Mouse (Mus musculus) midbrain, embryonic 10.5 days (tissue): Measurements from ENCODE around the gene Agap1. TPM values are rescaled to one million over a fixed set of nuclear protein-coding genes. Genes with fewer than 3 reads are reported as not detected.

ENCODE experiments used
- DNase-seq: peaks from one replicate; pipeline ENCODE4 v3.0.0-alpha.2; 2017; ENCODE audit warnings: low spot score
- H3K27ac ChIP-seq: fragments of 300-500 bp; sonication (generic); replicated peaks from 2 replicates; pipeline ENCODE4 v1.5.1; 2016; ENCODE audit warnings: mild to moderate bottlenecking
- H3K27me3 ChIP-seq: fragments of 300-500 bp; sonication (generic); 2 replicates; pipeline ENCODE4 v1.6.1; 2016; ENCODE audit warnings: low read depth, mild to moderate bottlenecking; ENCODE audit not compliant: poor library complexity, severe bottlenecking
- H3K36me3 ChIP-seq: fragments of 300-500 bp; sonication (generic); 2 replicates; pipeline ENCODE4 v1.6.1; 2016; ENCODE audit warnings: mild to moderate bottlenecking, moderate library complexity
- H3K4me1 ChIP-seq: fragments of 300-500 bp; sonication (generic); 2 replicates; pipeline ENCODE4 v1.6.1; 2016
- H3K4me3 ChIP-seq: fragments of 300-500 bp; sonication (generic); 2 replicates; pipeline ENCODE4 v1.5.1; 2016; ENCODE audit warnings: mild to moderate bottlenecking, moderate library complexity
- H3K9me3 ChIP-seq: fragments of 300-500 bp; sonication (generic); replicated peaks from 2 replicates; pipeline ENCODE4 v1.6.1; 2016; ENCODE audit warnings: mild to moderate bottlenecking
- WGBS: fragments of 180-500 bp; shearing (Covaris S2); methylation state at CpG from one replicate; pipeline ENCODE4 v1.1.7; 2016; 5-methylcytosine and 5-hydroxymethylcytosine counted together
- polyA plus RNA-seq: library from polyadenylated mRNA; unstranded; fragments of >200 nt; fragmentation: Nextera tagmentation; extraction: Ambion mirVana; gene quantifications from 2 replicates; pipeline ENCODE4 v1.2.1, GENCODE M21; 2016

The Agap1 gene
- polyA plus RNA-seq, 1 experiment from 2014 or later: 16.6 TPM

DNA sequence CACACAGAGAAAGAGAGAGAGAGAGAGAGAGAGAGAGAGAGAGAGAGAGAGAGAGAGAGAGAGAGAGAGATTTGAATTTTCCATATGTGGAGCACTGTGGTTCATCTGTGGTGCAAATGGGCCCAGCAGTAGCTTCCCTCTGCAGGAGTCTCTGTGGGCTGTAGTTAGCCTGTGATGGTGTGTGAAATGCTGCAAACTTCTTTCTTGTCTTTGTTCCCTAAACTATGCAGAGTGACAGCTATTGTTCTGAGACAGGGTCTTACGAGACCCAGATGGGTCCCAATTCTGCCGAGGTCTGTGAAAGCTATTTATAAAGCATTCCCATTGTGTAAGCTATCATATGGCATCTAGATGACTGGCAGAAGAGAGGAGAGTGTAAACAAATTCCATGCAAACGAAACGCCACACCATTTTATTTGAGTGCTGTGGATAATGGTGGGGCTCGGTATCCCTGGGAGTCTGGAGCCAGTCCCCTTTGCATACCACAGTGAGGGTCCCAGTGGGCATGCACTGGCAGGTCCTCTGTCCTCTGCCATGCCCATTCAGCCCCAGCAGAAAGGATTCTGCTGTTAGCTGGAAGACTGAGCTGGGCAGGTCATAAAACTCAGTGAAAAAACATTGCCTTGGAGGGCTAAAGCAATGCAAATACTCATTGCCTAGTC lies 13.2 kb upstream of the Agap1 start:
- no peak for DNase-seq

DNA sequence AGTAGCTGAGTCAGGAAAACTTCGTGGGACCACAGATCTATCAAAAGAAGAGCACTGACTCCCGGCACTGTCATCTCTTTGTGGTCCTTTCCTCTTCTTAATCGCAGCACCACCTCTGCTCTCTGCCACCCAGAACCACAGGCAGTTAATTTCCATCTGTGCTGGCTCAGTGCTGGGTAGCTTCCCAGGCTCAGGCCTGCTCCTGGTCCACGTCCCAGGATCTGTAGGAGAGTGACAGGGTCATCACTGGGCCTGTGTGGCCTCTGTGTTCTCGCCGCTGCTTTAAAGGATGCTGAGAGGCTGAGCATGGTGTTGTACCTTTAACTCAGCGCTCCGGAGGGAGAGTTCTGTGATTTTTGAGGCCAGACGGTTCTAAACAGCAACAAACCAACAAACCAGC lies 11.1 kb upstream of the Agap1 start:
- no peaks in the 10 kb centered on the region for H3K36me3 ChIP-seq
- 72% methylated on average over 9 of the region's 9 CpGs for WGBS
- peaks cover 22% of the 10 kb centered on the region for H3K4me1 ChIP-seq
- no peaks in the 10 kb centered on the region for H3K9me3 ChIP-seq
- 0 out of 2 replicates have a peak overlapping the region, but pooled peaks have one; percentile 42 for H3K27ac ChIP-seq
- 0 out of 2 replicates have a peak, but pooled peaks cover 7% of the 10 kb centered on the region for H3K27me3 ChIP-seq
- H3K4me3 ChIP-seq: no peak overlapping the region
- DNase-seq: no peak

More for the DNA sequence above, 13.2 kb upstream of the Agap1 start:
- Histone ChIP-seq H3K4me1 (peaks cover 25% of the 10 kb centered on the region), H3K27ac (peak overlapping the region; percentile 52; the same call in 1 of the 2 replicates), H3K4me3 (no peak overlapping the region), H3K27me3 (0 out of 2 replicates have a peak, but pooled peaks cover 7% of the 10 kb centered on the region), H3K9me3 (no peaks in the 10 kb centered on the region), H3K36me3 (no peaks in the 10 kb centered on the region)
- 42% methylated on average over 5 of the region's 5 CpGs for WGBS

DNA sequence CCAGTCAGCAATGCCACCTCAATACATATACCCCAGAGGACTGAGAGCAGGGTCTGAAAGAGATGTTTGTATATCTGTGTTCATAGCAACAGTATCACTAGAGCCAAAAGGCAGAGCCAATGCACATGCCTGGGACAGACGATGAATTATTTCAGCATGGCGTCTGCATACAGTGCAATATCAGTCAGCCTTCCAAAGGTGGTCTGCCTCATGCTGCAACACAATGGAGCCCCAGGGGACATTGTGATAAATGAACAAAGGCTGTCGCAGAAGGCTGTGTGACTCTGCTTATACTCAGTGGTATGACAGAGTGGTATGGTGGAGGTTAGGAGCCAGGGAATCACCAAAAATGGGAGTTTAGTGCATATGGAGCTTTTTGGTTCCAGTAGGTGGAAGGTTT lies 10.6 kb upstream of the Agap1 start:
- DNase-seq: no peak
- H3K27ac ChIP-seq: 0 out of 2 replicates have a peak overlapping the region, but pooled peaks have one; percentile 42
- 0 out of 2 replicates have a peak, but pooled peaks cover 7% of the 10 kb centered on the region for H3K27me3 ChIP-seq
- no peaks in the 10 kb centered on the region for H3K36me3 ChIP-seq
- no peaks in the 10 kb centered on the region for H3K9me3 ChIP-seq
- H3K4me1 ChIP-seq: peaks cover 22% of the 10 kb centered on the region
- no peak overlapping the region for H3K4me3 ChIP-seq
- WGBS: 81% methylated on average over 3 of the region's 3 CpGs

DNA sequence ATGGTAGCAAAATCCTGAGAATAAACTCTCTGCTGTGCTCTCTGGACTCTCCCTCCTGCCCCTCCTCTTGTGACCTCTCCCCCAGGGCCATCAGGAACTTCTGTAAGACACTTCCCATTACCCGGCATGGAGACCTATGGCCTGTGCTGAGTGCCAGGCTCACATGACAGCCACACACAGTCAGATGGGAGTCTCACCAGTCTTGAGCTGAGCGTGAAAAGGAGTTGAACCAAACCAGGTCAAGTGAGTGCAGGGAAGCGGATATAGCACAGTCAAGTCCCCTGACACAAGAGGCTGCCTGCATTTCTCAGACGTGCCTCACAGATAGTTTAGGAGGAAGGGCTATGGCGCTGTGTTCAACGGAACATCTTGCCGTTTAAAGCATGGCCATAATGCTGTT lies 4.5 kb upstream of the Agap1 start:
- no peaks in the 10 kb centered on the region for H3K9me3 ChIP-seq
- no peak for DNase-seq
- 88% methylated on average over 7 of the region's 7 CpGs for WGBS

DNA sequence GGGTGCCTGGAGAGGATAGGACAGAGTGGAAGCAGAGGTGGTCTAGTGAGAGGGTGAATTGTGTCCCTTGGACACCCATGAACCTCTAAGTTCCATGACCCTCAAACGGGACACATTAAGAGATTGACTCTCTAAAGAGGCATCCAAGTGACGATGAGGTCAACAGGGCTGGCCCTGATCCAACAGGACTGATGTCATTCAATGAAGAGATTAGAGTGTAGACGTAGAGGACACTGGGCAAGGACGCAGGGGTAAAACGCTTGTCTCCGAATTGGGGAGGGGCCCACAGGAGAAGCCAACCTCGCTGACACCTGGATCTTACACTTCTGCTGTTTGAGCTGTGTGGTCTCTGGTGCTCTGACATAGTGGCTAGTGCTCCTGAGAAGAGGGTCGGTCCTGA lies 2.5 kb upstream of the Agap1 start:
- H3K4me3 ChIP-seq: no peak overlapping the region
- 90% methylated on average over 8 of the region's 8 CpGs for WGBS
- no peak for DNase-seq
- H3K27me3 ChIP-seq: 0 out of 2 replicates have a peak, but pooled peaks cover 14% of the 10 kb centered on the region
- H3K36me3 ChIP-seq: no peaks in the 10 kb centered on the region
- H3K27ac ChIP-seq: no peak overlapping the region
- H3K4me1 ChIP-seq: peaks cover 31% of the 10 kb centered on the region
- no peaks in the 10 kb centered on the region for H3K9me3 ChIP-seq

More for the DNA sequence above, 4.5 kb upstream of the Agap1 start:
- no peak overlapping the region for H3K4me3 ChIP-seq
- H3K27ac ChIP-seq: no peak overlapping the region
- H3K27me3 ChIP-seq: 0 out of 2 replicates have a peak, but pooled peaks cover 14% of the 10 kb centered on the region
- H3K36me3 ChIP-seq: no peaks in the 10 kb centered on the region
- peaks cover 12% of the 10 kb centered on the region for H3K4me1 ChIP-seq

DNA sequence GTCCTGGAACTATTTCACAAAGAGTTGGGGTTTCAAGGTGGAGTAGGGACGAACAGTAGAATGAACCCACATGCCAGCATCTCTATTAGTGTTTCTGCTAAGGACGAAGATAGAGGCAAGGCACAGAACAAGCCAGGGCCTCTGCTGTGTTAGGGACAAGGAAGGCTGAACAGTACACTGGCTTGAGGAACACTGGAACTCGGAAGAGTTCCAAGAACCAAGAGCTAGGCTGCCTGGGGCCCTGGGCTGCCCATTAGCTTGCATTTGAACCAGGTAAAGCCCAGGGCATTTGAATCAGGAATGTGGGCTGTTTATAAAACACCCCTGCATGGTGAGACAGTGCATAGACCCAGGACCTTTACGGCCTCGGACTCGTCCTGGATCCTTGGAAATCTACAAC lies 940 bp upstream of the Agap1 start:
- no peak for DNase-seq
- H3K9me3 ChIP-seq: peaks cover 8% of the 10 kb centered on the region; the same call in 1 of the 2 replicates
- H3K27ac ChIP-seq: peak overlapping the region; percentile 98
- H3K4me1 ChIP-seq: peaks cover 42% of the 10 kb centered on the region
- peak overlapping the region; percentile 73 for H3K4me3 ChIP-seq
- H3K27me3 ChIP-seq: 0 out of 2 replicates have a peak, but pooled peaks cover 14% of the 10 kb centered on the region
- 32% methylated on average over 6 of the region's 6 CpGs for WGBS
- H3K36me3 ChIP-seq: peaks cover 13% of the 10 kb centered on the region

DNA sequence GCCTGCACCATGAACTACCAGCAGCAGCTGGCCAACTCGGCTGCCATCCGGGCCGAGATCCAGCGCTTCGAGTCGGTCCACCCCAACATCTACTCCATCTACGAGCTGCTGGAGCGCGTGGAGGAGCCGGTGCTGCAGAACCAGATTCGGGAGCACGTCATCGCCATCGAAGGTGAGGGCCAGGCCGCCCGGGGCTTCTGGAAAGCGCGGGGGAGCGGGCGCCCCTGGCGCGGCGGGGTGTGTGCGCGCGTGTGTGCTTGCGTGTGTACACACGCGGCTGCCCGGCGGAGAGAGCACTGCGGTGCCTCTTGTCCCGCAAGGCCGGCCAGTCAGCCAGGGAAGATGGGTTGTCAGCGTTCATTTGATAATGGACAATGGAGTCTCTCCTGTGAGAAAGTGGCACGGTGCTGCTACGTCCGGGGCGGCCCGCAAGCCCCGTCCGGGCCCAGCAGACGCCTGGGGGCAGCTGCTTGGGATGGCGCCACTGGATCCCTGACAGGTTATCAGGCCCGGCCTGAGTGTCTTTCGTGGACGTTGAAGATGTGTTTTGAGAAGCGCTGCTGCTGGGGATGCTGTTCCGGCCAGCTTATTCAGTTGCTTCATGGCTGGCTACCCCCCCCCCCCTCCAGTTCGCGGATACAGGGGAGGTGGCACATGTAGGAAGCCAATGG lies 950 bp downstream of the Agap1 start:
- Histone ChIP-seq H3K4me3 (peak overlapping the region; percentile 73), H3K9me3 (peaks cover 12% of the 10 kb centered on the region; the same call in 1 of the 2 replicates), H3K4me1 (peaks cover 51% of the 10 kb centered on the region), H3K36me3 (peaks cover 18% of the 10 kb centered on the region), H3K27me3 (0 out of 2 replicates have a peak, but pooled peaks cover 14% of the 10 kb centered on the region), H3K27ac (peak overlapping the region; percentile 98)
- under 1% methylated on average over 51 of the region's 51 CpGs for WGBS
- peak; percentile 61 for DNase-seq

DNA sequence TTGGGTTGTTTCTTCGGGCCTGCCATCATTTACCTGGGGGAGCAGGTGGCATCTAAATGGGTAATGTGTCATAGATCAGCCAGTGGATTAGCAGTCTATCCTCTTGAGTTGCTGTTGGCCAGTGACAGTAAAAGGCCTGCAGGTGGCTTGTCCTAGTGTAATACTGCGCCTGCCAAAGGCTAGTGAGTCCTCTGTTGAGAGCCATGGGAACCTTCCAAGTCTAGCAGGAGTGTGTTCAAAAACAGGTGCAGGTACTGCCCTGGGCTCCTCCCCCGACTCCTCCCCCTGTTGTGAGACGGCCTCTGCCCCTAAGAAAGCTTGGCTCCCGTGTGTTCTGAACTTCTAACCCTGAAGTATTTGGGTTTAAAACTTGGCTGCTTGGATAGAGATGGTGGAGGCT lies 1.9 kb downstream of the Agap1 start:
- H3K27ac ChIP-seq: 0 out of 2 replicates have a peak overlapping the region, but pooled peaks have one; percentile 98
- H3K4me3 ChIP-seq: peak overlapping the region; percentile 73
- peaks cover 18% of the 10 kb centered on the region for H3K36me3 ChIP-seq
- DNase-seq: no peak
- peaks cover 60% of the 10 kb centered on the region for H3K4me1 ChIP-seq
- H3K9me3 ChIP-seq: peaks cover 12% of the 10 kb centered on the region; the same call in 1 of the 2 replicates
- H3K27me3 ChIP-seq: 0 out of 2 replicates have a peak, but pooled peaks cover 14% of the 10 kb centered on the region
- WGBS: 30% methylated on average over 5 of the region's 5 CpGs

DNA sequence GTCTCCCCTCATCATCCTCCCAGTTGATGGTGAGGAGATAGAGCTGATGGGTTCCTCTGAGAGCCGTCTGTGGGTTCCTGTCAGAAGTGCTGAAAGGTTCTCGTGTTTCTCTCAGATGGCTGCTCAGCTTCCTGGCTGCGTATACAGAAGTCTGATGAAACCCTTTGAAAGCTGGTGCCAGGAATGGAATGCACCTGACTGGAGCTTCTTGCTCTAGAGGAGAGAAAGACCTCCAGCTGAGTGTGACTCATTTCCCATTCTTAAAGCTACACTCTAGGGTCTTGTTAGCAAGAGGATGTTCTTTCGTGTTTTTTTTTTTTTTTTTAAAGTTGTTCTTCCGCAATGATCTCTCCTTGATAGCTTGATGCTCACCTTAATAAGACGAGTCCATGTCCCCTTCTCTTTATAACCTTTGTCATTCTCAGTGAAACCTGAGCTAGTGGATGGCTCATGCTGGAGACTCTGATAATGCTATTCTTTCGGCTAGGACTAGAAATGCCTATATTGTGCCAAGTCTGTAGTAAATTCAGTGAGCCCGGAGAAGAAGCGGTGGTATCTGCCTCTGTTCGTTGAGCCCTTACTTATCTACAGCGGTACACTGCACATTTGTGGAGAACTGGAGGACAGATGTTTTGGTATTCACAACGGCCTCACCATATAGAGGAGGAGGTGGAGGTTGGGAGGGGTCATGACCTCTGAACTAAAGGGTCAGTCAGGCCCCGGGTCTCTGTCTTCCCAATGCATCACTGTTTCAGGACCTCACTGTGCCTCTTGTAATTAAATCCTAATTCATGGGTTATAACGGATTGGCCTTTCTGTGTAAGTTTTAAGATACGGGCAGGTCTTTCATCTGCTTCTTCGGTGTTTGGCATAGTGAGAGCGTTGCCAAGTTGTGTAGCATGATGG lies 2.8 kb downstream of the Agap1 start:
- 47% methylated on average over 17 of the region's 17 CpGs for WGBS
- Histone ChIP-seq H3K36me3 (peaks cover 18% of the 10 kb centered on the region), H3K27ac (no peak overlapping the region), H3K9me3 (peaks cover 12% of the 10 kb centered on the region; the same call in 1 of the 2 replicates), H3K4me1 (peaks cover 69% of the 10 kb centered on the region), H3K4me3 (peak overlapping the region; percentile 73), H3K27me3 (0 out of 2 replicates have a peak, but pooled peaks cover 11% of the 10 kb centered on the region)
- DNase-seq: no peak

DNA sequence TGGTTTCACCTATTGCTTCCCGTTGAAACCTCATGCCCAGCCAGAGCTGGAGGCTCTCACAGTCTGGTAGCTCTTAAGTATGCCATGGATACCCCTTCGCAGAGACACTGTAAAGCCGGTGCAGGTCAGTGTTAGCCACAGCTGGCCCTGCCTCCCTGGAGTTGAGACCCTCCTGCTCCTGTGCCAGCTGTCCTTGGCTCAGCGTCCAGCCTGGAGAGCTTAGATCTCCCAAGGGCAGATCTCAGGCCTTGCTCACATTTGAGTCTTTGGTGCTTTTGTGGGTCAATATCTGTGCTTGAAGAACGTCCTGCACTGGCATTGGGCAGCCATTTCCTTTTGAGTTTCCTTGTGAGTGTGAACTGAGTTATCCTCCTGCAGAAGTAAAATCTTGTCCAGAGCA lies 7.3 kb downstream of the Agap1 start:
- Histone ChIP-seq H3K27ac (no peak overlapping the region), H3K27me3 (no peaks in the 10 kb centered on the region), H3K4me3 (no peak overlapping the region), H3K4me1 (peaks cover 75% of the 10 kb centered on the region), H3K9me3 (peaks cover 17% of the 10 kb centered on the region; the same call in 1 of the 2 replicates), H3K36me3 (peaks cover 18% of the 10 kb centered on the region)
- no peak for DNase-seq
- WGBS: 86% methylated on average over 5 of the region's 5 CpGs

DNA sequence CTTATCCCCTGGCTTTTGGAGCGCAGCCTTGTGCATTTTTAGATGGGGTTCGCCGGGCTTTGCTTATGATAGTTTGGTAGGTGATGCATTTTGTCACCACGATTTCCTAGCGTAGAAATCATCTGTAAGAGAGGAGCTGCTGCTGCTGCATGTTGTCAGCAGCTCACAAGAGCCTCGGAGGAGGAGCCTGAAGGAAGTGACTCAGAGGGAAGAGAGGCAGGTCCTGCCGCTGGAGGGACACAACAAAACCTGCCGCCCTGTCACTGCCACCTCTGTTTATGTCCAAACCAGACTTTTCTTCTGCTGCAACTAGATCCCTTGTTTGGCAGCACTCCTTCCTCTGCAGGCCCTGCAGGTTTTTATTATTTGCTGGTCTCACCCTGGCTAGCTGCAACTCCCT lies 8.5 kb downstream of the Agap1 start:
- Histone ChIP-seq H3K9me3 (peaks cover 14% of the 10 kb centered on the region; the same call in 1 of the 2 replicates), H3K4me1 (peaks cover 75% of the 10 kb centered on the region), H3K4me3 (no peak overlapping the region), H3K27me3 (no peaks in the 10 kb centered on the region), H3K27ac (no peak overlapping the region), H3K36me3 (peaks cover 10% of the 10 kb centered on the region)
- 59% methylated on average over 8 of the region's 8 CpGs for WGBS
- DNase-seq: no peak

DNA sequence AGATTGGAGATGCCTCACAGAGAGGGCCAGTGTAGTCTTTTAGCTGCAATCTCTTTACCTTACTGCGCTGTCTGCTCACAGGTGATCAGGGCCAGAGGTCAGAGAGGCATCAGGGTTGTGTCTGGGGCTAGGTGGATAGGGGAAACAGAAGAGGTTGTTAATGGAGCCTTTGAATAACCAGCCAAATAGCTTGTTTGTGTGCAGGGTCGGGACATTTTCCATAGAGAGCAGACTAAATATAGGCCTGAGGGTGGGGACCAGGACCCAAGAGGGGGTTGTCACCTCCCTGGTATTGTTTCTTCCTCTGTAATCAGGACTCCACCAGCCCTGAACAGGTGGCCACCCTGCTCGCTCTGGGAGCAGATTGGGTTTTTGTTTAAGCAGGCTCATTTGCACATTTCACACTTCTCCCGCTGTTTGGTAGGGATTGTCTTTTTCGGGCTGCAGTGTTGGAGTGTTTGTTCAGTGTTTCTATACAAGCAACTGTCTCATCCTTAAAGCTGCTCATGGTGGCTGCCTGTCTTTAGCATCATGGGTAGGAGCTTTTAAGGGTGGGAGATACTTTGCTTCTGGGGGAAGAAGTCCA lies 10.9 kb downstream of the Agap1 start:
- Histone ChIP-seq H3K27me3 (no peaks in the 10 kb centered on the region), H3K4me3 (no peak overlapping the region), H3K27ac (peak overlapping the region; percentile 77), H3K4me1 (peaks cover 84% of the 10 kb centered on the region), H3K36me3 (no peaks in the 10 kb centered on the region), H3K9me3 (peaks cover 5% of the 10 kb centered on the region; the same call in 1 of the 2 replicates)
- DNase-seq: no peak
- 20% methylated on average over 5 of the region's 5 CpGs for WGBS
